Mouse (Mus musculus): ENCODE measurements around the gene Amdhd2. TPM values are rescaled to one million over a fixed set of nuclear protein-coding genes. Genes with fewer than 3 reads are reported as not detected.

Gene Amdhd2
- total RNA-seq, 2 experiments from 2014 or later, result 36.6 to 44.2 TPM

Other genes with a start within 250 kb of the Amdhd2 start
- gene Dcpp3, start 246.3 kb downstream of the Amdhd2 start, total RNA-seq (2021), result not detected
- gene Sbp, start 222.1 kb downstream of the Amdhd2 start, total RNA-seq (2021), result not detected
- gene Sbpl, start 208.5 kb downstream of the Amdhd2 start, total RNA-seq (2021), result not detected
- under 1 TPM in 1 of 2 experiments, not detected in 1; 0.24 TPM for gene Prss30, start 183.2 kb downstream of the Amdhd2 start, total RNA-seq (2021)
- not detected for gene Prss22, start 165.7 kb downstream of the Amdhd2 start, total RNA-seq (2021)
- under 1 TPM; 0.70 to 0.99 TPM for gene Prss27, start 125.6 kb downstream of the Amdhd2 start, total RNA-seq (2021)
- 10 to 100 TPM; 19.1 to 23.0 TPM for gene Kctd5, start 90.3 kb downstream of the Amdhd2 start, total RNA-seq (2021)
- gene Pdpk1, start 12.8 kb downstream of the Amdhd2 start, total RNA-seq (2021), result 10 to 100 TPM; 46.8 to 53.3 TPM
- 100 to 1,000 TPM; 286 to 329 TPM for gene Atp6v0c, start 5.9 kb upstream of the Amdhd2 start, total RNA-seq (2021)
- gene Tbc1d24, start 41.8 kb upstream of the Amdhd2 start, total RNA-seq (2021), result 10 to 100 TPM; 12.0 to 16.4 TPM
- 1 to 10 TPM; 3.1 to 4.2 TPM for gene Ntn3, start 45.8 kb upstream of the Amdhd2 start, total RNA-seq (2021)
- 1 to 10 TPM; 7.2 to 9.8 TPM for gene Tedc2, start 57.1 kb upstream of the Amdhd2 start, total RNA-seq (2021)
- 10 to 100 TPM in 1 of 2 experiments, 1 to 10 TPM in 1; 10.0 to 15.9 TPM for gene Ccnf, start 87.7 kb upstream of the Amdhd2 start, total RNA-seq (2021)
- gene Abca17, start 187.3 kb upstream of the Amdhd2 start, total RNA-seq (2021), result under 1 TPM in 1 of 2 experiments, not detected in 1; 0.09 TPM
- gene Abca3, start 188.2 kb upstream of the Amdhd2 start, total RNA-seq (2021), result 10 to 100 TPM; 21.8 to 28.3 TPM

Data from adrenal gland, postnatal 10 days (tissue).